7 mouse cellular contexts compared by ENCODE assay signal in genomic region chr11:116842531-116843260, GRCm38 (mm10). TPM values are rescaled to one million over a fixed set of nuclear protein-coding genes. Genes with fewer than 3 reads are reported as not detected.
A peak's percentile ranks its signal among the peaks of the same experiment; 100 is the strongest.
DNase-seq lines count a peak whose midpoint lies in the region; ATAC-seq lines count a peak whose summit lies in the region.

No protein-coding gene starts in this region.

- H3K4me3 ChIP-seq in intestine, embryonic 15.5 days (replicated peaks) = peak overlapping the region; percentile 77

- H3K27ac ChIP-seq in intestine, embryonic 15.5 days = peak overlapping the region; percentile 100

- intact Hi-C loops in gastrocnemius, postnatal 36 days (cut with DNase I) = no loop called here
- intact Hi-C loops in left cerebral cortex, postnatal 36 days (cut with DNase I) = loop anchor here (1.0 kb wide), 1 partner anchor 11 kb away; the partner anchor contains the start of gene Srsf2

- peak overlapping the region; percentile 63 for H3K4me2 ChIP-seq in intestine, embryonic 15.5 days (replicated peaks)

- peak; percentile 74 for ATAC-seq in intestine, embryonic 15.5 days
- ATAC-seq in megakaryocyte-erythroid progenitor cell, adult 5-6 weeks (replicated peaks; ENCODE audit: low FRiP score, low TSS enrichment, poor library complexity, severe bottlenecking) = 0 out of 2 replicates have a peak, but pooled peaks have one; percentile 20

- DNase-seq in adrenal gland, adult 8-10 months = peak; percentile 67
- peak; percentile 80 for DNase-seq in embryo, embryonic 11 days
- DNase-seq in gastrocnemius, postnatal 36 days = peak; percentile 48 to 55
- peak; percentile 76 to 80 for DNase-seq in left cerebral cortex, postnatal 36 days (ENCODE audit: low spot score in 2 of 2)
- DNase-seq in right cerebral cortex, postnatal 14 days = peak; percentile 72

- H3K9ac ChIP-seq in intestine, embryonic 15.5 days = peak overlapping the region; percentile 86

- H3K4me1 ChIP-seq in intestine, embryonic 15.5 days (replicated peaks) = peaks cover 27% of the 10 kb centered on the region

- H3K9me3 ChIP-seq in intestine, embryonic 15.5 days = no peaks in the 10 kb centered on the region

- under 1% methylated on average over 73 of the region's 73 CpGs for WGBS in intestine, embryonic 15.5 days

- peaks cover 21% of the 10 kb centered on the region for H3K36me3 ChIP-seq in intestine, embryonic 15.5 days

- no peaks in the 10 kb centered on the region for H3K27me3 ChIP-seq in intestine, embryonic 15.5 days (replicated peaks)

RNA-seq across cellular contexts. Expression of gene Mettl23, which starts 0.4 kb away (rescaled TPM):
- total RNA-seq in adrenal gland, adult 8-10 months (2022) = 10 to 100 TPM; 28.2 to 43.9 (median 32.6) TPM
- 10 to 100 TPM; 30.0 to 39.2 TPM for total RNA-seq in gastrocnemius, postnatal 36 days (2021)
- 62.0 and 63.7 TPM in 2 replicates for polyA plus RNA-seq in intestine, embryonic 15.5 days (2015; fragmentation: Nextera tagmentation; extraction: Ambion mirVana)
- 10 to 100 TPM; 24.4 to 29.5 TPM for total RNA-seq in left cerebral cortex, postnatal 36 days (2021)
- 53.6 and 58.8 TPM in 2 replicates for total RNA-seq in megakaryocyte-erythroid progenitor cell, adult 5-6 weeks (2014; fragmentation: Nextera tagmentation)
- 47.2 and 48.2 TPM in 2 replicates for total RNA-seq in megakaryocyte-erythroid progenitor cell, adult 5-6 weeks (2017)

RNA-seq across cellular contexts. Expression of gene Jmjd6, which starts 0.6 kb away (rescaled TPM):
- total RNA-seq in adrenal gland, adult 8-10 months (2022) = 10 to 100 TPM; 31.8 to 41.1 (median 33.4) TPM
- total RNA-seq in gastrocnemius, postnatal 36 days (2021) = 10 to 100 TPM; 20.4 to 20.5 TPM
- 81.2 and 88.5 TPM in 2 replicates for polyA plus RNA-seq in intestine, embryonic 15.5 days (2015; fragmentation: Nextera tagmentation; extraction: Ambion mirVana)
- total RNA-seq in left cerebral cortex, postnatal 36 days (2021) = 10 to 100 TPM; 28.4 to 29.1 TPM
- total RNA-seq in megakaryocyte-erythroid progenitor cell, adult 5-6 weeks (2014; fragmentation: Nextera tagmentation) = 50.7 and 56.7 TPM in 2 replicates
- total RNA-seq in megakaryocyte-erythroid progenitor cell, adult 5-6 weeks (2017) = 43.5 and 49.5 TPM in 2 replicates

RNA-seq across cellular contexts. Expression of gene Mfsd11, which starts 9.5 kb away (rescaled TPM):
- 10 to 100 TPM; 45.7 to 69.2 (median 52.9) TPM for total RNA-seq in adrenal gland, adult 8-10 months (2022)
- total RNA-seq in gastrocnemius, postnatal 36 days (2021) = 10 to 100 TPM; 20.7 to 25.8 TPM
- 39.4 and 47.3 TPM in 2 replicates for polyA plus RNA-seq in intestine, embryonic 15.5 days (2015; fragmentation: Nextera tagmentation; extraction: Ambion mirVana)
- 10 to 100 TPM; 33.2 to 41.6 TPM for total RNA-seq in left cerebral cortex, postnatal 36 days (2021)
- 17.2 and 21.1 TPM in 2 replicates for total RNA-seq in megakaryocyte-erythroid progenitor cell, adult 5-6 weeks (2014; fragmentation: Nextera tagmentation)
- total RNA-seq in megakaryocyte-erythroid progenitor cell, adult 5-6 weeks (2017) = 7.2 and 20.1 TPM in 2 replicates

RNA-seq across cellular contexts. Expression of gene Srsf2, which starts 10.2 kb away (rescaled TPM):
- total RNA-seq in adrenal gland, adult 8-10 months (2022) = 100 to 1,000 TPM; 183 to 287 (median 255) TPM
- total RNA-seq in gastrocnemius, postnatal 36 days (2021) = 10 to 100 TPM; 59.8 to 80.2 TPM
- 723 and 765 TPM in 2 replicates for polyA plus RNA-seq in intestine, embryonic 15.5 days (2015; fragmentation: Nextera tagmentation; extraction: Ambion mirVana)
- 100 to 1,000 TPM; 137 to 155 TPM for total RNA-seq in left cerebral cortex, postnatal 36 days (2021)
- total RNA-seq in megakaryocyte-erythroid progenitor cell, adult 5-6 weeks (2014; fragmentation: Nextera tagmentation) = 740 and 930 TPM in 2 replicates
- total RNA-seq in megakaryocyte-erythroid progenitor cell, adult 5-6 weeks (2017) = 646 and 663 TPM in 2 replicates

RNA-seq across cellular contexts. Expression of gene Mxra7, which starts 14.8 kb away (rescaled TPM):
- 100 to 1,000 TPM in 2 of 4 experiments, 10 to 100 TPM in 2; 43.8 to 117 (median 81.5) TPM for total RNA-seq in adrenal gland, adult 8-10 months (2022)
- 10 to 100 TPM; 11.4 to 12.7 TPM for total RNA-seq in gastrocnemius, postnatal 36 days (2021)
- polyA plus RNA-seq in intestine, embryonic 15.5 days (2015; fragmentation: Nextera tagmentation; extraction: Ambion mirVana) = 25.5 and 27.9 TPM in 2 replicates
- 10 to 100 TPM; 15.4 to 18.3 TPM for total RNA-seq in left cerebral cortex, postnatal 36 days (2021)
- not detected in 2 replicates for total RNA-seq in megakaryocyte-erythroid progenitor cell, adult 5-6 weeks (2014; fragmentation: Nextera tagmentation)
- 0.61 TPM in 1 of 2 replicates, not detected in the other for total RNA-seq in megakaryocyte-erythroid progenitor cell, adult 5-6 weeks (2017)

Comparison
In these comparisons a context has a peak if more than half of its experiments do, and no peak if none do; other contexts are left out.
1. Peak in every context shown above with its lines: DNase-seq, ATAC-seq, H3K4me3 ChIP-seq and H3K27ac ChIP-seq.